Comparison of ENCODE assay signal across 8 mouse cellular contexts in genomic region chr2:153065747-153066508, GRCm38 (mm10). TPM values are rescaled to one million over a fixed set of nuclear protein-coding genes. Genes with fewer than 3 reads are reported as not detected.
DNase-seq lines count a peak whose midpoint lies in the region; ATAC-seq and TF ChIP-seq lines count a peak whose summit lies in the region.

Gene Ccm2l (plus strand): TSS chr2:153065955.

- no peak within 1 kb of the TSS for H3K4me3 ChIP-seq in cerebellum, adult 2 months (replicated peaks; ENCODE audit: insufficient read depth, low read depth, low read length)

- peaks cover 4% of the 10 kb centered on the region; the same call in 1 of the 2 replicates for H3K4me1 ChIP-seq in cerebellum, adult 2 months (ENCODE audit: control insufficient read depth, insufficient read depth, low read length)

- no peak for DNase-seq in cerebellum, adult 2 months
- DNase-seq in cerebellum, adult 18-20 months, result no peak
- peak; percentile 61 for DNase-seq in kidney, adult 9 months
- peak; percentile 86 for DNase-seq in lung, postnatal 10 days
- no peak for DNase-seq in T-cell, adult 2 months (ENCODE audit: low spot score)
- no peak for DNase-seq in ovary, adult 18-20 months (ENCODE audit: low spot score)

- 51% methylated on average over 12 of the region's 12 CpGs for WGBS in cerebellum, adult 2 months

- peak; percentile 13 for ATAC-seq in granulocyte monocyte progenitor cell, adult 5-6 weeks (replicated peaks; ENCODE audit: poor library complexity, severe bottlenecking)
- no peak for ATAC-seq in frontal cortex, adult (ENCODE audit: low TSS enrichment)

- TF ChIP-seq POLR2A in cerebellum, adult 2 months (IDR thresholded peaks at IDR 0.05; ENCODE audit: borderline replicate concordance, insufficient read depth, low read length), result no peak

- 0 out of 2 replicates have a peak within 1 kb of the TSS, but pooled peaks have one; percentile 19 for H3K27ac ChIP-seq in cerebellum, adult 2 months (ENCODE audit: insufficient read depth, low read length)

- no peak for TF ChIP-seq CTCF in cerebellum, adult 2 months (IDR thresholded peaks at IDR 0.05; ENCODE audit: borderline replicate concordance, insufficient read depth, low read depth, low read length)

- H3K27me3 ChIP-seq in cerebellum, adult 2 months (ENCODE audit: control insufficient read depth, insufficient read depth, low read length), result no peaks in the 10 kb centered on the region

RNA-seq across cellular contexts. Expression of gene Ccm2l, which starts in this region (rescaled TPM):
- 9.0 and 11.4 TPM in 2 replicates for polyA plus RNA-seq in cerebellum, adult 2 months (2012; rRNA removed)
- 7.7 and 11.6 TPM in 2 replicates for total RNA-seq in granulocyte monocyte progenitor cell, adult 5-6 weeks (2014; fragmentation: Nextera tagmentation)
- 0.21 and 3.3 TPM in 2 replicates for total RNA-seq in granulocyte monocyte progenitor cell, adult 5-6 weeks (2017)

Comparison
In these comparisons a context has a peak if more than half of its experiments do, and no peak if none do; other contexts are left out.
1. DNase-seq: peak in kidney, adult 9 months (single experiment) and lung, postnatal 10 days (single experiment); none in cerebellum, adult 2 months (0 of 2), cerebellum, adult 18-20 months (0 of 2), T-cell, adult 2 months (single experiment) and ovary, adult 18-20 months (single experiment).